Mouse (Mus musculus): ENCODE data around the gene 2510002D24Rik. TPM values are rescaled to one million over a fixed set of nuclear protein-coding genes. Genes with fewer than 3 reads are reported as not detected.

Gene 2510002D24Rik
- polyA plus RNA-seq (2017; shearing (Covaris generic)): 87.0 TPM

DNA sequence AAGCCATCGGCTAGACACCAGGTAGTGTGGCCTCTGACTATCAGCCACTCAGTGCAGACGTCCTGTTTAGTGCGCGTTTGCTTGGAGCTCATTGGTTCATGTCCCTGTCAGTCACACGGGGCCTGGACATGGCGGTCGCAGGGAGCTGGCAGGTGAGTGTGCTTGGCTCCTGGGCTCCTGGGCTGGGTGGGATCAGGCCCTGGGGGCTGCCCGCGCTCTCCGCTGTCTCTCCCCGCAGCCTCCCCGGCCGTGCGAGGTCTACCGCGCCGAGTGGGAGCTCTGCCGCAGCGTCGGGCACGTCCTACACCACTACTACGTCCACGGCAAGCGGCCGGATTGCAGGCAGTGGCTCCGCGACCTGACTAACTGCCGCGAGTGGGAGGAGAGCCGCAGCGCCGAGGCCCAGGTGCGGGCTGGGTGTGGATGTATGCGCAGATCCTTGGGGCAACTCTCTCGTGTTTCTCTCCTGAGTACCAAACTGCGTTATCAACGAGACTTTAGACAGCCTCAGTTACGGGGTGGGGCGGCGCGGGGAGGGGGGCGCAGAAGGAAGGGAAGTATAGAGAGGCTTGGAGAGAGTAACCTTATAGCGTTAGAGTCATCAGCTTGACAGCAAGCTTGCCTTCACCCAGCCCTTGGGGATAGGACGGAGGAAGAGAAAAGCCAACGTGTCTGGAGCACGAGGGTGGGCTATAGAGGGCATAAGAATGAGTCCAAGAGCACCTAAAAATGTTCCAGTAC, at the start of gene 2510002D24Rik, which contains the start of gene Gm28539:
TSS of gene 2510002D24Rik (plus strand) at position 111 of the 741 bp plus-strand sequence.
TSS of gene Gm28539 (plus strand) at position 117 of the 741 bp plus-strand sequence.

DNA sequence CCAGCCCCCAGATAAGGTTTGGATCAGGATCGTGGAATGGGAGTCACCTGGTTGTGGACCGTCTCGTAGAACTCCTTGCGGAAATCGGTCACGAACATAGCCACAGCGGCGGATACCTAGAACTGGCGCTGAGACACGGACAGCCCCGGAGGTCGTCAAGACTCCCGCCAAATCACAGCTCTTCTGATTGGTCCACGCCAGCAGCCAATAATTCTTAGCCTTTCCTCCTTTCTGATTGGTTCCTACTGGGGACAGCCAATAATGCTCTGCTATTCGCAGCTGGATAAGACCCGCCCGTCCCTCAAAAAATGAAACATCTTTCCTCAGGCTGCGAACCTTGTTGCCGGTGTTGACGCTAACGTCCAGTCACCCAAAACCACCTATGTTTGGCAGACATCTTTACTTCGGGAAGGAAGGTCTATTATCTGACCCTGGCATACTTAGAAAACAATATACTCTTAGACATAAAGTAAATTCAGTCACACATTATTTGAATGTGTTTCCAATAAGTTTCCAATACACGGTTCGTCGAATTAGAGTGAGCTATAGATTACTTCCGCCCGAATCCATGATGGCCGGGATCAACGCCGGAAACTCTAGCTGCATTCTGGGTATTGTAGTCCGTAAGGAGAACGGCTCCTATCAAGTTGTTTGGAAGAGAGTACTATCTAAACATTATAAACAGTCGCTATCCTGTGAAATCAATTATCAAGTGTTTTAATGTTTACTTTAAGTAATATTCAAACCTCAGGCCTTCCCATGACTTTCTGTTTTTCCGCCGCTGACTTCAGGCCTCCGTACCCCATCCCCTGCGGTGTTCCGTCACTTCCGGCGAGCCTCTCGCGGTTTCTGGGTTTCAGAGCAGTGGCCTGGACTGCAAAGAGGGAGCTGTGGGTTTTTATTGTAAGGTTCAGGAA, 24.7 kb upstream of the 2510002D24Rik start, which contains the start of the genes Ufd1 and Cdc45:
TSS of gene Ufd1 (plus strand) at position 312 of the 917 bp plus-strand sequence.
TSS of gene Cdc45 (minus strand) at position 520 of the 917 bp plus-strand sequence.

GRCm38 (mm10) chr16:18876442-18877308, 40.3 kb downstream of the 2510002D24Rik start, which contains the start of the genes Mrpl40 and Hira:
Gene Mrpl40, minus strand, starts transcription at chr16:18876862.
Gene Hira, plus strand, starts transcription at chr16:18877037.

Other genes starting within 250 kb of the 2510002D24Rik start
- gene Tbx1, start 245.9 kb upstream of the 2510002D24Rik start, polyA plus RNA-seq (2017; shearing (Covaris generic)): not detected
- gene Gp1bb, start 214.2 kb upstream of the 2510002D24Rik start, polyA plus RNA-seq (2017; shearing (Covaris generic)): not detected
- gene Gm49601, start 210.2 kb upstream of the 2510002D24Rik start, polyA plus RNA-seq (2017; shearing (Covaris generic)): not detected
- gene Sept5, start 206.6 kb upstream of the 2510002D24Rik start, polyA plus RNA-seq (2017; shearing (Covaris generic)): not detected
- not detected for gene Cldn5, start 59.7 kb upstream of the 2510002D24Rik start, polyA plus RNA-seq (2017; shearing (Covaris generic))
- gene Ufd1, start 24.8 kb upstream of the 2510002D24Rik start, polyA plus RNA-seq (2017; shearing (Covaris generic)): 140 TPM
- gene Cdc45, start 24.6 kb upstream of the 2510002D24Rik start, polyA plus RNA-seq (2017; shearing (Covaris generic)): 9.4 TPM
- gene Gm28539, start within 50 bp of the 2510002D24Rik start, polyA plus RNA-seq (2017; shearing (Covaris generic)): not detected
- 87.6 TPM for gene Mrpl40, start 40.3 kb downstream of the 2510002D24Rik start, polyA plus RNA-seq (2017; shearing (Covaris generic))
- 8.3 TPM for gene Hira, start 40.5 kb downstream of the 2510002D24Rik start, polyA plus RNA-seq (2017; shearing (Covaris generic))